Mouse (Mus musculus) R1 (cell line): ENCODE results near the gene Bpnt1.

ENCODE experiments used
- DNase-seq: peaks from one replicate; pipeline ENCODE4 v3.0.0-alpha.2; 2018; ENCODE audit warnings: low read depth, low spot score

Bpnt1 gene

DNA sequence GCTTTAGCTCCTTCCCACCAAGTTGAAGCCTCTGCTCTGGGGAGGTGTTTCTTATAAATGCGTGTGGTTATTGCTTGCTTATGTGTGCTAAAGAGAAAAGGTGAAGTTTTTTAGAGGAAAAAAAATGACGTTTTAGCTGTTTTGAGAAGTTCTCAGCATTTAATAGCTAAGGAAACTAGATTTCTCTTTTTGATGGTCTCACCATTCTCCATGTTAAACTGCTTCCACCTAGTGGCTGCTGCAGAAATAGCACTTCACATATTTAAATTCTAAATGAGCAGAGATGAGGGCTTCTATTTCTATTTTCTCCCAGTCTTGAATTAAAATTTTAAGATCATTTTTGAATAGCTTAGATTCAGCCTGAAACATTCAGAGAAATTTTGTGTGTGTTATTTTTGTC is 72.1 kb downstream of the Bpnt1 start:
- peak; percentile 41 for DNase-seq

DNA sequence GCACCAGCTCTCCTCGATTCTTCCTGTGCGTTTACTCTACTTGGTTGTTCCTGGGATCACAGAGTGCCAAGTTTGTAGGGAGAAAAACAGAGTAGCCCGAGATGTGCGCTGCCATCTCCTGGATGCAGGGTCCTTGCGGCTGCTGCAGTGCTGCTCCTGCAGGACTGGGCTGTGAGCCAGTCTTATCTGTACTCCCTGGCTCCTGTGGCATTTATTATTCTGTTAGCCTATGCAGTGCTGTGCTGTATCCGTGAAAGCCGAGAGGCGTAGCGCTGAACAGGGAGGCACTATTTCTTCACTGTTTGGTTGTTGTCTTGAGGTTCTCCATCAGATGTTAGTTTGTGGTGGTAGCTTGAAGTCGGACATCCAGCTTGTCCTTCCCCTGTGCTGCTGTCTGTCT is 74.0 kb downstream of the Bpnt1 start:
- DNase-seq = no peak
